Mouse (Mus musculus) adrenal gland, postnatal 10 days (tissue): ENCODE data around the gene Gdf15. TPM values are rescaled to one million over a fixed set of nuclear protein-coding genes. Genes with fewer than 3 reads are reported as not detected.

ENCODE experiments used
- DNase-seq: peaks from one replicate; pipeline ENCODE4 v3.0.0; 2021; ENCODE audit warnings: mixed read lengths
- total RNA-seq, 2 experiments: library from RNA; stranded (reverse); gene quantifications; 2 replicates each; pipeline ENCODE4 v1.2.3; 2021

Gdf15 gene
- total RNA-seq, 2 experiments from 2014 or later = 0.79 to 1.7 TPM

- DNase-seq = no peak
Observed at GRCm38 (mm10) chr8:70657214-70657613, 25.0 kb upstream of the Gdf15 start.

GRCm38 (mm10) chr8:70656193-70656790 lies 24.0 kb upstream of the Gdf15 start:
- no peak for DNase-seq

GRCm38 (mm10) chr8:70655469-70655868 lies 23.2 kb upstream of the Gdf15 start:
- no peak for DNase-seq

GRCm38 (mm10) chr8:70654121-70654520 lies 21.9 kb upstream of the Gdf15 start:
- no peak for DNase-seq

GRCm38 (mm10) chr8:70653226-70653625 lies 21.0 kb upstream of the Gdf15 start:
- peak; percentile 82 for DNase-seq

- DNase-seq = no peak
Observed at GRCm38 (mm10) chr8:70650351-70650750, 18.1 kb upstream of the Gdf15 start.

GRCm38 (mm10) chr8:70649324-70649723 lies 17.1 kb upstream of the Gdf15 start:
- DNase-seq = peak; percentile 89

- DNase-seq = no peak
Observed at GRCm38 (mm10) chr8:70648921-70649320, 16.7 kb upstream of the Gdf15 start.

GRCm38 (mm10) chr8:70648164-70648442 lies 15.8 kb upstream of the Gdf15 start:
- DNase-seq = peak; percentile 45

GRCm38 (mm10) chr8:70647343-70648163 lies 15.3 kb upstream of the Gdf15 start:
- peak; percentile 66 for DNase-seq

- peak; percentile 63 for DNase-seq
Observed at GRCm38 (mm10) chr8:70646775-70647174, 14.5 kb upstream of the Gdf15 start.

- no peak for DNase-seq
Observed at GRCm38 (mm10) chr8:70646369-70646768, 14.1 kb upstream of the Gdf15 start.

GRCm38 (mm10) chr8:70645501-70646224 lies 13.4 kb upstream of the Gdf15 start:
- DNase-seq = peak; percentile 73

- DNase-seq = no peak
Observed at GRCm38 (mm10) chr8:70644065-70644464, 11.8 kb upstream of the Gdf15 start.

GRCm38 (mm10) chr8:70643019-70643418 lies 10.8 kb upstream of the Gdf15 start:
- DNase-seq = no peak

GRCm38 (mm10) chr8:70638752-70639151 lies 6.5 kb upstream of the Gdf15 start:
- no peak for DNase-seq

- no peak for DNase-seq
Observed at GRCm38 (mm10) chr8:70636838-70637237, 4.6 kb upstream of the Gdf15 start.

- no peak for DNase-seq
Observed at GRCm38 (mm10) chr8:70635527-70635926, 3.3 kb upstream of the Gdf15 start.

GRCm38 (mm10) chr8:70634066-70634465 lies 1.8 kb upstream of the Gdf15 start:
- DNase-seq = peak; percentile 73

- peak; percentile 70 for DNase-seq
Observed at GRCm38 (mm10) chr8:70631436-70631835, 820 bp downstream of the Gdf15 start.

GRCm38 (mm10) chr8:70630532-70631381 lies 1.5 kb downstream of the Gdf15 start:
- DNase-seq = peak; percentile 84
